Mouse (Mus musculus) CH12F3 (cell line): ENCODE results near the gene Insrr.

Source experiments
- in situ Hi-C: fragments of 300-500 bp; cut with MboI; formaldehyde crosslinking; loops from 2 replicates; pipeline ENCODE4 v1.14.3; 2020; ENCODE audit warnings: low sequenced_read_pairs

Insrr gene

GRCm38 (mm10) chr3:87796736-87797334, at the start of gene Insrr:
Gene Insrr (plus strand): TSS chr3:87796951.
- in situ Hi-C loops = no loop called here

GRCm38 (mm10) chr3:87748431-87748830, 48.3 kb upstream of the Insrr start, which contains the start of gene Lrrc71:
Gene Lrrc71 (minus strand): TSS chr3:87748625.
- in situ Hi-C loops = no loop called here

GRCm38 (mm10) chr3:87749036-87749435, 47.7 kb upstream of the Insrr start:
- in situ Hi-C loops = no loop called here

GRCm38 (mm10) chr3:87749977-87750376, 46.8 kb upstream of the Insrr start:
- in situ Hi-C loops = no loop called here

- in situ Hi-C loops = no loop called here
These were observed 44.2 kb upstream of the Insrr start for GRCm38 (mm10) chr3:87752567-87752966.

GRCm38 (mm10) chr3:87753829-87754228, 42.9 kb upstream of the Insrr start:
- in situ Hi-C loops = no loop called here

GRCm38 (mm10) chr3:87755964-87756363, 40.8 kb upstream of the Insrr start:
- in situ Hi-C loops = no loop called here

- in situ Hi-C loops = no loop called here
These were observed 40.3 kb upstream of the Insrr start for GRCm38 (mm10) chr3:87756488-87756887.

- in situ Hi-C loops = no loop called here
These were observed 38.1 kb upstream of the Insrr start for GRCm38 (mm10) chr3:87758641-87759040.

GRCm38 (mm10) chr3:87761408-87762375, 35.1 kb upstream of the Insrr start:
- in situ Hi-C loops = no loop called here

GRCm38 (mm10) chr3:87763202-87763601, 33.5 kb upstream of the Insrr start:
- in situ Hi-C loops = no loop called here

- in situ Hi-C loops = no loop called here
These were observed 33.0 kb upstream of the Insrr start for GRCm38 (mm10) chr3:87763683-87764289.

GRCm38 (mm10) chr3:87764506-87764905, 32.2 kb upstream of the Insrr start:
- in situ Hi-C loops = no loop called here

- in situ Hi-C loops = no loop called here
These were observed 31.7 kb upstream of the Insrr start for GRCm38 (mm10) chr3:87765091-87765490.

- in situ Hi-C loops = no loop called here
These were observed 31.0 kb upstream of the Insrr start for GRCm38 (mm10) chr3:87765631-87766283.

- in situ Hi-C loops = no loop called here
These were observed 30.5 kb upstream of the Insrr start for GRCm38 (mm10) chr3:87766284-87766667.

- in situ Hi-C loops = no loop called here
These were observed 29.0 kb upstream of the Insrr start for GRCm38 (mm10) chr3:87767764-87768163.

GRCm38 (mm10) chr3:87768431-87768830, 28.3 kb upstream of the Insrr start:
- in situ Hi-C loops = no loop called here

GRCm38 (mm10) chr3:87768844-87769243, 27.9 kb upstream of the Insrr start:
- in situ Hi-C loops = no loop called here

- in situ Hi-C loops = no loop called here
These were observed 27.2 kb upstream of the Insrr start for GRCm38 (mm10) chr3:87769506-87769905.

- in situ Hi-C loops = no loop called here
These were observed 26.5 kb upstream of the Insrr start for GRCm38 (mm10) chr3:87770280-87770679.
